Mouse (Mus musculus): ENCODE measurements around the gene Cyb5r3. TPM values are rescaled to one million over a fixed set of nuclear protein-coding genes. Genes with fewer than 3 reads are reported as not detected.

The Cyb5r3 gene
- polyA plus RNA-seq, 1 experiment from 2014 or later: 117 TPM

DNA sequence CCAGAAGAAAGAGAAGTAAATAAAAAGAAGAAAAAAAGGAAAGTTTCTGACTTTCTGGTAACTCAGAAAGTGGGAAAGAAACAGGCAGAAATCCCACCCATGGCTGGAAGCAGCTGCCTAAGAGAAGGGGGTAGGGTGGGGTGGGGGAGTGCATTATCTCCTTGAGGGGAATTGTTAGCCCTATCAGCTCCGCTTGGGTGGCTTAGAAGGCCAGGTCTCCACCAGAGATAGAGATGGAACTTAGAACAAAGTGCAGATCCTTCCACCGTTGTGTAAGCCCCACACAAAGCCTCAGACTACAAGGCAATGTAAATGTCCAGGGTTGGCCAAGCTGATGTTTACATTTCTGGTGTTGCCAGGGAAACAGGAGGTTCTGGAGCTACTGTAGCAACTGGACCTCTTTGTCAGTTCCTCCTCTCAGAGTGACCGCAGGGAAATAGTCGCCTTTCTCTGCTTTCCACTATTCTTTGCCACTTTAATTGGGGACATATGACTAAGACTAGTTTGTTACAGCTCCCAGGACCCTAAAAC is 9.5 kb upstream of the Cyb5r3 start:
- Histone ChIP-seq H3K4me1 (replicated peaks) (no peaks in the 10 kb centered on the region), H3K4me2 (no peak overlapping the region), H3K27me3 (no peaks in the 10 kb centered on the region), H3K36me3 (no peaks in the 10 kb centered on the region), H3K27ac (no peak overlapping the region), H3K9me3 (no peaks in the 10 kb centered on the region), H3K9ac (no peak overlapping the region), H3K4me3 (no peak overlapping the region)
- ATAC-seq (ENCODE audit: low FRiP score): no peak
- 48% methylated on average over 4 of the region's 4 CpGs for WGBS

DNA sequence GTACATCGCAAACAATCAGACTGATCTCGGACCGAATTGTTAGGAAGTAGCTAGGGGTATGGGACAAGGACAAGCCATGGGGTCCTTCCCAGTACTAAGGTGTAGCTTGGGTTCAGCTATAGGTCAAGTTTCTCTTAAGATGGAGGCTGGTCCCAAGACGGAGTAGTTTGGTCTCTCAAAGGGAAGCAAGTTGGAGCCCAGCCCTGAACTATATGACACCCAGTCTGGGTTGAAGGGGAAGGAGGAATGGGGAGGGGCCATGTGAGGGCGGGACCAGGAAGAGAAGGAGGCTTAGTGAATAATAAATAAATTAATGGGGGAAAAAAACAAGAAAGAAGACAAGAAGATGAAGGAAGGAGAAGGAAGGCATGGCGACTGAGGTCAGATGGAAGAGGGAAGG is 7.6 kb upstream of the Cyb5r3 start:
- Histone ChIP-seq H3K9me3 (no peaks in the 10 kb centered on the region), H3K4me2 (no peak overlapping the region), H3K9ac (no peak overlapping the region), H3K27ac (no peak overlapping the region), H3K27me3 (no peaks in the 10 kb centered on the region), H3K4me1 (replicated peaks) (no peaks in the 10 kb centered on the region), H3K4me3 (no peak overlapping the region), H3K36me3 (no peaks in the 10 kb centered on the region)
- ATAC-seq (ENCODE audit: low FRiP score): no peak
- WGBS: 90% methylated on average over 6 of the region's 6 CpGs

DNA sequence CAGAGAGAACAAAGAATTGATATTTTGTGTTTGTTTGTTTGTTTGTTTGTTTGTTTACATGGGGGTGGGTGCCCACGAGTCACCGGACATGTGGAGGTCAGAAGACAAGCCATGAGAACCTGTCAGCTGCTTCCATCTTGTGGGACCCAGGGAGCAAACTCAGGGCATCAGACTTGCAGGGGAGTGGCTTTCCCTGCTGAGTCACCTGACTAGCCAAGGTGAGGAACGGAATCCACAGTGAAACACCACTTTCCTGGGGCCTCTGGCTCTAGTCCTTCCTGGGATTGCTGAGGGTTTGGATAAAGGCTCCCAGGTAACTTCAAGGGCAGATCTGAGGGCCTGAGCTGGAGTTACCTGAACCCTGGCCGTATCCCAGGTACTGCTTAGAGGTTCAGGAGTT is 4.3 kb upstream of the Cyb5r3 start:
- Histone ChIP-seq H3K27me3 (no peaks in the 10 kb centered on the region), H3K36me3 (no peaks in the 10 kb centered on the region), H3K27ac (no peak overlapping the region), H3K4me2 (no peak overlapping the region), H3K9ac (no peak overlapping the region), H3K4me1 (replicated peaks) (peaks cover 9% of the 10 kb centered on the region), H3K9me3 (no peaks in the 10 kb centered on the region), H3K4me3 (no peak overlapping the region)
- WGBS: 81% methylated on average over 4 of the region's 4 CpGs
- ATAC-seq (ENCODE audit: low FRiP score): no peak

DNA sequence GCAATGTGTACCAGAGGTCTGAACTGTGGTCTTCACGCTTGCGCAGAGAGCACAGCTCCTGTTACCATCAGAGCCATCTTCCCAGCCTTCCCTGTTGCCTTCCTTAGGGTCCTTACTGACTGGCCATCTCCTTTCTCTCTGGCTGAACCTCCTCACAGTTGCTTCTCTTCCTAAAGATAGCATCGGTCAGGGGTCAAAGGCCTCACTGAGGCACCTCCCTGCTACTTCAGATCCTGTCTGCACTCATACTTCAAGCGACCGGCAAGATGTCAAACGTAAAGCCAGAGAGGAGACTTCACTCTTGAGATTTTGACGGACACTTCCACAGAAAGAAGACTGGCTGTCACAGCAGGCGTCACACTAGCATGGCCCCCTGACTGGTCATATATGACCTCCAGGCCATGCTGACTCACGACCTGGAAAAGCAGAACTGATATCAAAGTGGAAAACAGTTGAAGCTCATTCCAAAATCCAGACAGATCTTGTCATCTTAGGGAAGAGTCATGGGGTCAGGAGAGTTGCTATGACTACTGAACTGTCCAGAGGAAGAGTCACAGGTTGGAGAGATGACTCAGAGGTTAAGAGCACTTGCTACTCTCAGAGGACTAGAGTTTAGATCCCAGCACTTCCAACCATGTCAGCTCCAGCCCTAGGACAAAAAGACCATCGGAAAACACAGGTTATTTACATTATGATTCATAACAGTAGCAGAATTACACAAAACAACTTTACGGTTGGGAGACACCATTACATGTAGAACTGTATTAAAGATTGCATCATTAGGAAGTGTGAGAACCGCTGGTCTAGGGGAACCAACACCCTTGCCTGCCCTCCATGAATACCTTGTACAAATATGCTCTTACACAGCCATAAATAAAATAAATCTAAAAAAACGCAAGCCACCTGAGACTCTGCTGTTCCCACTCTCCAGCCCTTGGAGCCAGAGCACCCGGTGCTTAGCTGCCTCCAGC is 1.8 kb upstream of the Cyb5r3 start:
- no peaks in the 10 kb centered on the region for H3K9me3 ChIP-seq
- peaks cover 34% of the 10 kb centered on the region for H3K4me1 ChIP-seq (replicated peaks)
- 91% methylated on average over 14 of the region's 14 CpGs for WGBS
- H3K27ac ChIP-seq: no peak overlapping the region
- H3K9ac ChIP-seq: no peak overlapping the region
- no peaks in the 10 kb centered on the region for H3K36me3 ChIP-seq
- H3K4me2 ChIP-seq: no peak overlapping the region
- ATAC-seq (ENCODE audit: low FRiP score): no peak
- no peaks in the 10 kb centered on the region for H3K27me3 ChIP-seq
- H3K4me3 ChIP-seq: no peak overlapping the region

DNA sequence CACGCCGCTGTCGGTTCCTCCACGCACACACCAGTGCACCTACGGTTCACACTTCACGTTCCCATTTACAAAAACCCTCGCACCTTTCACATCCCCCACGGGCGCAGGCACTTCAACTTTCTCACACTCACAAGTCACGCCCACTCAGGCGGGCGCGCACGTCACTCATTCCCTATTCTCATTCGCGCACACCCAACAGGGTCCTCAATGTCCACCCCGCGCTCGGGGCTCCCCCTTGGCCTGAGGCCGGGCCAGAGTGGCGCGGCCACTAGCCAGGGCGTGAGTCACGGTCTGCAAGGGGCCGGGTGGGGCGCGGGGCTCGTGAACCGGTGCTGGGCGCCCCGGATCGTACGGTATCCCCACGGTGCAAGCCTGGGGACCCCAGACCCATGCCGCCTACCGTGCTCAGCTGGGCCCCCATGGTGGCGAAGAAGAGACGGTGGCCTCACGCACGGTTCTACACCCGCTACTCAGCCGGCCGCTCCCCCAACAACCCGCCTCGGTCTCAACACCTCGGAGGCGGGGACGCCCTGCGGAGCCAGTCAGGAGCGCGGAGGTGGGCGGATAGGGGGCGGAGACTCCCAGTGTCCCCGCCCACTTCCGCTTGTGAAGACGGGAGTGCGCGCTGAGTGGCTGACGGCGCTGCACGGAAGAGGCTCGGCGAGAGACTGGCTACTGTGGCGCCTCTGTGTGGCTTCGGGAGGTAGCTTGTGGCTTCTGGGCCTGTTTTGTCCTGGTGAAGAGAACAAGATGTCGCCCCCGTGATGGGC is 495 bp downstream of the Cyb5r3 start:
- ATAC-seq (ENCODE audit: low FRiP score): peak; percentile 96
- Histone ChIP-seq H3K4me1 (replicated peaks) (peaks cover 47% of the 10 kb centered on the region), H3K27ac (peak overlapping the region; percentile 93), H3K4me3 (peak overlapping the region; percentile 91), H3K36me3 (0 out of 2 replicates have a peak, but pooled peaks cover 3% of the 10 kb centered on the region), H3K9me3 (no peaks in the 10 kb centered on the region), H3K4me2 (peak overlapping the region; percentile 73), H3K27me3 (no peaks in the 10 kb centered on the region), H3K9ac (peak overlapping the region; percentile 92)
- under 1% methylated on average over 67 of the region's 67 CpGs for WGBS

DNA sequence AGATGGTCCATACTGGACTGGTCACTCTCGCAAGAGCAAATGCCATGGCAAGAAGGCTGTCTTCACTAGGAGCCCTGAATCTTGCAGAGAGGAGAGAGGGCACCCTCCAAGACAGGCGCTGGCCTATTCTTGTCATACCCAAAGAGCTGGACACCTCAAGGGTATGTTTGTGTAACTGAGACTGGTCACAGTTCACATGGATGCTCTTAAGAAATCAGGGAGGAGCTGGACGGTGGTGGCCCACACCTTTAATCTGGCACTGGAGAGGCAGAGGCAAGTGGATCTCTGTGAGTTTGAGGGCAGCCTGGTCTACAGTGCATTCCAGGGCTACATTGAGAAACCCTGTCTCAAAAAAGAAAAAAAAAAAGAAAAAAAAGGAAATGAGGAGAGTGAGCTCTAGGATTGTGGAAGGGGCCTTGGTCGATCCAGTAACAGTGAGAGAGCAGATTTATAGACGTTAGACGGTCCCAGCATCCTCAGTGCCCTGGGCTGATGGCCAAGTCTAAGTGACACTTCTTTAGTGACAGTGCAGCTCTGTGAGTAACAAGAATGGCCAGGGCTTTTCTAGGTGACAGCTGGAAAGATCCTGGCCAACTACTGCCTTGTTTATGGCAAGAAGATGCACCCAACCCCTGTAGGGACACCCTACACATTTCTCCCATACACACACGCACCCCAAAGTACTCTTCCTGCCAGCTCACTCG is 1.3 kb downstream of the Cyb5r3 start:
- ATAC-seq (ENCODE audit: low FRiP score): no peak
- Histone ChIP-seq H3K27ac (no peak overlapping the region; the same call in 1 of the 2 replicates), H3K9me3 (no peaks in the 10 kb centered on the region), H3K9ac (peak overlapping the region; percentile 92), H3K4me1 (replicated peaks) (peaks cover 52% of the 10 kb centered on the region), H3K4me3 (peak overlapping the region; percentile 91), H3K36me3 (0 out of 2 replicates have a peak, but pooled peaks cover 3% of the 10 kb centered on the region), H3K27me3 (no peaks in the 10 kb centered on the region), H3K4me2 (peak overlapping the region; percentile 73)
- WGBS: 60% methylated on average over 8 of the region's 8 CpGs

DNA sequence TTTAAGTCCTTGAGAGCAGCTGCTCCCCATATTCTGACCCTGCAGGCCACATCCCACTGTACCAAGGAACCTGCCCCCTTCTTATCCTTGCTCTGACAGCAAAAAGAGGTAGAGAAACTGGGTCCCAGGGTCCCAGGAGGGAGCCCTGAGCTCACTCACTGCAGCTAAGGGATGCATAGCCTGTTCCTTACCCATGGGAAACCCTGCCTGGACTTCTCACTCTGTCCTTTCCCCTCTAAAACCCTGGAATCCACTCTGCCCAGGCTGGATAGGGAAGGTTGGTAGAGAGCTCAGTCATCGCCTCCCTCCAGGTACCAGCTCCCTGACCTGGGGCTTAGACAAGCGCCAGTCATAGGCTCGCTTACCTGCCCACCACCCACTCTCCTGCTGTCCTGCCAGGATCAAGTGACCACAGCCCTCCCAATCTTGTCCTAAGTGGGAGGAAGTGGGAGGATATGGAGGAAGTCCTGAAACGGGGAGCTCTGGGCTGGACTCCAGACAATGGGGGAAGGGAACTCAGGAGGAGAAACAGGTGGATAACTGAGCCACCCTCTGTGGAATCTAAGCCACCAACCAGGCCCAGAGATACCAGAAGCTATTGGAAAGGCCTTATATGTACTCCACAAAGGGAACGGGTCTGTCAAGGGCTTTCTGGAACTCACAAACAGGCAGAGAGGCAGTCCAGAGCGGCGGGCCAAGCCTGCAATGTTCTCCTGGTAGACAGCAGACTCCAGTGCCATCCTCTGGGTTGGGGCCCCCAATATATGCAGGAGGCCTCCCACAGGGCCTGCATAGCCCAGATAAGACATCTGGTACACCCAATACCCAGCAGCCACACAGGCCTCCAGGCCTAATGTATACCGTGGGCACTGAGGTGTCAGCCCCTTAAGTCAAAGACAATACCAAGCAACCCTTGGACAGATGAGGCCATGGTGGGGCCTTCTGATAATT is 2.3 kb downstream of the Cyb5r3 start:
- Histone ChIP-seq H3K27ac (no peak overlapping the region), H3K36me3 (peaks cover 9% of the 10 kb centered on the region; the same call in 1 of the 2 replicates), H3K9ac (peak overlapping the region; percentile 92), H3K4me2 (0 out of 2 replicates have a peak overlapping the region, but pooled peaks have one; percentile 73), H3K4me1 (replicated peaks) (peaks cover 52% of the 10 kb centered on the region), H3K9me3 (no peaks in the 10 kb centered on the region), H3K4me3 (no peak overlapping the region), H3K27me3 (no peaks in the 10 kb centered on the region)
- WGBS: 87% methylated on average over 8 of the region's 8 CpGs
- no peak for ATAC-seq (ENCODE audit: low FRiP score)

DNA sequence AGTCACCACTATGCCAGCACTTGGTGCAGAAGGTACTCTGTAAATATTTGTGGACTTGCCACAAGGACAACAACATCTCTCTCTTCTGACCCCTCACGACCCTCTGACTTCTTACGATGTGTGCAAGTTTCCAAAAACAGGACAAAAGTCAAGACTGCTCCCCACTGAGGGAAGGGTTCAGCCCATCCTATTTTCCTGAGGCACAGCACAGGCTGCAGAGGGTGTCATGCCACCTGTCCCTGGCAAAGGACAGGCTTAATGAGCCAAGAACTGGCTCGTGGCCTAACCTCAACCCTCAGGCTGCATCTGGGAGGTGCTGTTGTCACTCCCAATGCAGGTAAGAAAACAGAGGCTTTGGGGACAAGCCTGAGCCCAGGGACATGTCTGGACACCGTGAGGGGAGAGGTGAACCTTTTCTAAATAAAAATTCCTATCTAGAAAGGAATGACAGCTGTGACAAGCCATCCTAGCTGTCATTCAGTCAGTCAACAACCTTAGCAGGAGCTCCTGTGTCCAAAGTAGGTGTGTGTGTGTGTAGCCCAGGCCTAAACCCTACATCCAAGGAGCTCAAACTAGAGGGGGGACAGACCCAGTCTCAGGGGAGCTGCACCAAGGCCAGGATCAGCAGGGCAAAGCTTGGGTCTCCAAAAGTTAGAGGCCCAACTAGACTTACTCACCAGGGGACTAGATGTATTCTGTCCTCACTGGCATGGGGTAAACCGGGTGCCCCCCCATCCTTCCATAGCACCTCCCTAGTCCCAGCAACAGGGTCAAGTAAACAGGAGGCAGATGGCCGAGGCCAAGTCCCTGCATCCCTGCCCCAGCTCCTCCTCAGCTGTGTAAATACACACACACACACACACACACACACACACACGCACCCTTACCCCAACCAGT is 3.3 kb downstream of the Cyb5r3 start:
- ATAC-seq (ENCODE audit: low FRiP score): no peak
- 82% methylated on average over 7 of the region's 7 CpGs for WGBS

DNA sequence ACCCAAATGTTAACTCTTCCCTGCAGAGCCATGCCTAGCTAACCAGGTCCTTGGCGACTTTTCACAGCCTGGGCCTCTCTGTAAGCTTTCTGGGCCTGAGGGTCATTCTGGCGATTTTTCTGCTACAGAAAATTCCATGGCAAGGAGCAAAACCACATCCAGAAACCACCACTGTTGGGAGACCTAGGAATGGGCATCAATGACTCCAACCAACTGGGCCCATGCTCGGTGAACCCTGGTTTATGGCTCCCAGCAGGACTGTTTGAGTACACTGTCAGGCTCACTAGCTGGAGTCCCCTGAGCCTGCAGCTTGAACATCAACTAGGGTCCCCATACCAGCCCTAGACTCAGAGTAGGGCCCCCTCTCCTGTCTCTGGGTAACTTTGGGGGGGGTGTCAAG is 4.1 kb downstream of the Cyb5r3 start:
- H3K36me3 ChIP-seq: peaks cover 13% of the 10 kb centered on the region
- no peak for ATAC-seq (ENCODE audit: low FRiP score)
- H3K4me2 ChIP-seq: no peak overlapping the region
- no peak overlapping the region for H3K9ac ChIP-seq
- no peaks in the 10 kb centered on the region for H3K27me3 ChIP-seq
- no peak overlapping the region for H3K27ac ChIP-seq
- peaks cover 52% of the 10 kb centered on the region for H3K4me1 ChIP-seq (replicated peaks)
- H3K9me3 ChIP-seq: no peaks in the 10 kb centered on the region
- 85% methylated on average over 3 of the region's 3 CpGs for WGBS
- no peak overlapping the region for H3K4me3 ChIP-seq

More for the DNA sequence above, 3.3 kb downstream of the Cyb5r3 start:
- no peak overlapping the region; the same call in 1 of the 2 replicates for H3K9ac ChIP-seq
- peaks cover 52% of the 10 kb centered on the region for H3K4me1 ChIP-seq (replicated peaks)
- H3K4me3 ChIP-seq: no peak overlapping the region
- H3K27ac ChIP-seq: no peak overlapping the region
- H3K4me2 ChIP-seq: 0 out of 2 replicates have a peak overlapping the region, but pooled peaks have one; percentile 4
- peaks cover 13% of the 10 kb centered on the region for H3K36me3 ChIP-seq
- no peaks in the 10 kb centered on the region for H3K9me3 ChIP-seq
- no peaks in the 10 kb centered on the region for H3K27me3 ChIP-seq

DNA sequence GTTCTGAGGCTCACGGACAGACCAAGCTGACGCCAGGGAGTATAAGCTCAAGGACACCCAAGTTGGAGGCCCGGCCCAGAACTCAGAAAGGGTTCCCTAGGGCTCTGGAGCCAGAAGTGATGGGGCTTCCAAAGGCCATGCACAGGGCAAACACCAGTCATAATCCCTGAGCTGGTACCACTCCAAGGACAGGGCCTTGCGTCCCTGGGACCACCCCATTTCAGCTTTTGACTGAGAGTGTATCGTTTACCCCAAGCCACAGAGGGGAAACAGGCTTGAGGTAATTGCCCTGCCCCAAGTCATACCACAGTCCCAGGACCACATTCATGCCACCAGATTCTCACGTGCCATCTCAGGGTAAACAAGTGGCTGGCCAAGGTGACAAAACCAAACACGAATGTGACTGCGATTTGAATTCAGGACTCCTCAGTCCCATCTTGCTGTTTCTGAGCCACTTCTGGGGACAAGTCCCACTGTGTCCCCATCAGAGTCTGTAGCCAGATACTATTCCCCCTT is 4.8 kb downstream of the Cyb5r3 start:
- no peak for ATAC-seq (ENCODE audit: low FRiP score)
- Histone ChIP-seq H3K27ac (no peak overlapping the region), H3K9me3 (no peaks in the 10 kb centered on the region), H3K4me3 (no peak overlapping the region), H3K9ac (no peak overlapping the region), H3K4me1 (replicated peaks) (peaks cover 45% of the 10 kb centered on the region), H3K27me3 (no peaks in the 10 kb centered on the region), H3K36me3 (peaks cover 20% of the 10 kb centered on the region), H3K4me2 (no peak overlapping the region)
- WGBS: 91% methylated on average over 8 of the region's 8 CpGs
